Mouse (Mus musculus): ENCODE measurements around the gene Vdac1.
"Not testable (repeated sequence)": the region's sequence is repeated elsewhere in the genome, so short reads cannot be mapped to it uniquely, and the experiment has no call there.

Vdac1 gene

GRCm38 (mm10) chr11:52344991-52345777 is 15.5 kb upstream of the Vdac1 start:
- DNase-seq (ENCODE audit: low read depth), result no peak

- DNase-seq (ENCODE audit: low read depth), result peak; percentile 90
Measured at GRCm38 (mm10) chr11:52345939-52346634, 14.6 kb upstream of the Vdac1 start.

- DNase-seq (ENCODE audit: low read depth), result no peak
Measured at GRCm38 (mm10) chr11:52346635-52347005, 14.0 kb upstream of the Vdac1 start.

GRCm38 (mm10) chr11:52348156-52348555 is 12.5 kb upstream of the Vdac1 start:
- no peak for DNase-seq (ENCODE audit: low read depth)

- no peak for DNase-seq (ENCODE audit: low read depth)
Measured at GRCm38 (mm10) chr11:52348724-52349123, 11.9 kb upstream of the Vdac1 start.

GRCm38 (mm10) chr11:52350924-52351323 is 9.7 kb upstream of the Vdac1 start:
- DNase-seq (ENCODE audit: low read depth), result no peak

GRCm38 (mm10) chr11:52352271-52352670 is 8.4 kb upstream of the Vdac1 start:
- DNase-seq (ENCODE audit: low read depth), result no peak

- no peak for DNase-seq (ENCODE audit: low read depth)
Measured at GRCm38 (mm10) chr11:52354644-52355043, 6.0 kb upstream of the Vdac1 start.

GRCm38 (mm10) chr11:52355601-52356000 is 5.1 kb upstream of the Vdac1 start:
- no peak for DNase-seq (ENCODE audit: low read depth)

GRCm38 (mm10) chr11:52357091-52357490 is 3.6 kb upstream of the Vdac1 start:
- DNase-seq (ENCODE audit: low read depth), result not testable (repeated sequence)

- DNase-seq (ENCODE audit: low read depth), result peak; percentile 63
Measured at GRCm38 (mm10) chr11:52358520-52358919, 2.1 kb upstream of the Vdac1 start.

- DNase-seq (ENCODE audit: low read depth), result peak; percentile 65
Measured at GRCm38 (mm10) chr11:52359686-52360470, 782 bp upstream of the Vdac1 start.

GRCm38 (mm10) chr11:52361287-52361921 is 744 bp downstream of the Vdac1 start:
- DNase-seq (ENCODE audit: low read depth), result no peak

GRCm38 (mm10) chr11:52364376-52364775 is 3.7 kb downstream of the Vdac1 start:
- DNase-seq (ENCODE audit: low read depth), result no peak

- DNase-seq (ENCODE audit: low read depth), result peak; percentile 21
Measured at GRCm38 (mm10) chr11:52365143-52365542, 4.5 kb downstream of the Vdac1 start.

- no peak for DNase-seq (ENCODE audit: low read depth)
Measured at GRCm38 (mm10) chr11:52366358-52366757, 5.7 kb downstream of the Vdac1 start.

GRCm38 (mm10) chr11:52368176-52368985 is 7.7 kb downstream of the Vdac1 start:
- no peak for DNase-seq (ENCODE audit: low read depth)

GRCm38 (mm10) chr11:52369252-52370134 is 8.8 kb downstream of the Vdac1 start:
- DNase-seq (ENCODE audit: low read depth), result no peak

- no peak for DNase-seq (ENCODE audit: low read depth)
Measured at GRCm38 (mm10) chr11:52370135-52370452, 9.4 kb downstream of the Vdac1 start.

- no peak for DNase-seq (ENCODE audit: low read depth)
Measured at GRCm38 (mm10) chr11:52370538-52370937, 9.9 kb downstream of the Vdac1 start.
